Mouse (Mus musculus) hindlimb bud, embryonic 11.5 days (tissue): ENCODE measurements around the gene Gm20661.
A peak's percentile ranks its signal among the peaks of the same experiment; 100 is the strongest.
"Not testable (repeated sequence)": the region's sequence is repeated elsewhere in the genome, so short reads cannot be mapped to it uniquely, and the experiment has no call there.

Experiments used
- DNase-seq: peaks from one replicate; pipeline ENCODE4 v3.0.0-alpha.2; 2012; ENCODE audit warnings: low read depth, low spot score; ENCODE audit errors: extremely low spot score

The Gm20661 gene

DNA sequence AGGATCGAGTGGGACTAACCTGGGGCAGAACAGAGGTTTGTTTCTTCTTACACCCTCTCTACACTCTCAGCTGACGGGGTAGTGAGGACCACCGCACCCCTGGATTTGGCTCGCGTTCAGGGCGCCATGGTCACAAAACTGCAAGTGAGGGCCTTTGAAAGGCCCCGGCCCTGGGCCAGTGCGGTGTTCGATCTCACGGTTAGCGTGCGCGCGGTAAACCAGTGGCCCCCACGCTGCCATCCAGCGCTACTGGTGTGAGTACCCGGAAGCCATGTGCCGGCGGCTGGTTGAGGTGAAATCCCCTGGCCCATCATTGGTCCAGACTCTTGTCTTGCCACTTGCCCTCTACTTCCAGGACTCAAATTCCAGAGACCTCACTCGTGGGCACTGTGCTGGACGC is 12.7 kb downstream of the Gm20661 start:
- DNase-seq, result no peak

DNA sequence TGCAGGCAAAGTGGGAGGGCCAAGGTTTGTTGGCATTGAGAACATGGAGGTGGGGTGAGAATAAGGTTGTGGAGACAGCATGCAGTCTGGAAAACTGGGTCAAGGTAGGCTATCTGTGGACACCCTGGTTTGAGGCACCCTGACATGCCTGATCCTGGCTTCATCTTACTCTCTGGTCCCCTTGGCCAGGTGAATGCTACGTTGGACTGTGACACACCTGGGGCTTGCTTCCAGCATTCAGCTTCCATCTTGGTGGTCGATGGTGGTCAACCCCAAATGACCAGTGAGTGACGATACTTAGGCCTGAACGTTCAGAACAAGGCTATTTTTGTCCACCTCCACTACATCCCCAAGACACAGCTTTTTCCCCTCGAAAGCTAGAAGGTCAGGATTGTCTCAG is 13.2 kb downstream of the Gm20661 start, which contains the start of gene Gm20662:
TSS of gene Gm20662 (plus strand) at position 301 of the 400 bp plus-strand sequence.
- DNase-seq, result no peak

DNA sequence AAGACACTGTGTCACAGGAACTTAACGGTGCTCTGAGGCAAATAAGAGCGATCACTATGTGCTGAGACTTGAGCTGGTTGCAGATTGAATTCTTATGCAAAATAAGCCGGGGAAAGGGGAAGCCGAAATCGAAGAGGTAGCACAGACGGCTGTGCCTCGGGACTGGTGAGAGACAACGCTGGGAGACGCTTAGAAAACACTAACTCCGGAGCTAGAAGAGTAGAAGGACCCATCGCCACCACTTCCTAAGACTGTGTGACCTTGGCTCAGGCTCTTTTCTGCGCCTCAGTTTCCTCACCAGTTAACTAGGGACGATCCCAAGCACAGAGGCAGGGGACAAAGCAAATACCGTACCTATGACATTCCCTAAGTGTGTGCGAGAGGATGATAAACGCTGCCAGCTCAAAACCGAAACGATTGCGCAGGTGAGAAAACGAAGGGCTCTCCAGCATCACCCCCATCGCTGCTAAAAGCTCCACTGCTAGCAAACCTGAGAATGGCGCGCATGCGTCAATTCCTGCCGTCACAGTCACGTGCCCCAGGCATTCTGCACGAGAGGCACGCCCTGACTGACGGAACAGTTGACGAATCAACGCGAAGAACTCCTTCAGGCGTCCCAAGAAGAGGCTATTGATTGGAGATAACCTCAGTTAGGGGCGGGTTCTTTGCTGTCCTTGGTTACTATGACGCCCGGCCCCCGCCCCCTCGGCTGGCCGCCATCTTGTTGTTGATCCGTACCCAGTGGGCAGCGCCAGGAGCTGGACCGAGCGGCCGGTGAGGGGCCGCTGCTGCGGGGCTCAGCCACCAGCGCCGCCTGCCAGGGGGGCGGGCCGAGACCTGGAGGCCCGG is 19.3 kb downstream of the Gm20661 start, which contains the start of gene Ip6k1:
TSS of gene Ip6k1 (plus strand) at position 580 of the 849 bp plus-strand sequence.
- peak; percentile 100 for DNase-seq

DNA sequence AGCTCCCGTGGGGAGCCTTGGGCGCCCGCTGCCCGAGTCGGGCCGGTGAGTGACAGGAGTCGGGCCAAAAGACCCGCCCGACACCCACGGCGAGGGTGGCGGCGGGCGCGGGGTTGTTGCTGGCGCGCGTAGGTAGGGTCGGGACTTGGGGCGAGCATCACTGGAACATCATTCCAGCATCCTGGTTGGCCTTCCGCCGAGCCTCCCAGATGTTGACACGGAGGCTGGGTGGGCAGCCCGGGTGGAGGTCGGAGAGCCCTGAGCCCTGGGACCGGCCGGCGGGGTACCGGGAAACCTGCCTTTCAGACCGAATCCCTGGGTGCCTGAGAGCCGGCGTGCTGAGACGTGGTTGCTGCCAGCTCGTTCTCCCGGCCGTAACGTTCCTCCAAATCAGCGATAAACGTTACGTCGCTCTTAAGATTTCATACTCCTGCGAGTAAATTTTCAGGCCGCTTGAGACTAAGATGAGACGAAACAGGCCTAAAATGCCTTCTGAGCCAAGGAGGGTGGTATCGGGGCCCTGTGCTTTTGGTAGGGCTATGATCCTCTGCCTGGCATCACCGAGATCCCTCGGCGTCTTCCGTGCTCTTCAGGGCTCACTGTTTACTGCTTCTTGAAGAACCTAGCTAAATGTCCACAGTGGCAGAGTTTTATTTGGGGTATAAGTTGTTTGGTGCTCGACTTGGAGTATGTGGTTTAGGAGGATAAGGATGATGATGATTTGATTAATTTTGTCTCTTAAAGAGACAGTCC is 20.1 kb downstream of the Gm20661 start:
- no peak for DNase-seq

DNA sequence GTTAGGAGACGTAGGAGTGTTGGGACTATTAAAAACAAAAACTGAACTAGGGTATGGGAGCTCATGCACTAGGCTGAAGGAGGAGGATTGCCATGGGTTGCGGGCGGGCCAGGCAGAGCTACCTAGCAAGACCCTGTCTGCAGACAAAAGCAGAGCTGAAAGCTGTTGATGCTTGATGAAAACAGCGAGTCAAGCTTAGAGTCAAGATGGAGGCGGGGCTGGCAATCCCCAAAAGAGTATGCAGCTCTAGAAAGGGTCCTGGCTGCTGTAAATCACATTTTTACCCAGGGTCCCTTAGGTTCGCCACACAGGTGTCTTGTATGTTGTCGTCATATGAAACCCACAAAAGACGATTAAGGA is 20.7 kb downstream of the Gm20661 start:
- no peak for DNase-seq

DNA sequence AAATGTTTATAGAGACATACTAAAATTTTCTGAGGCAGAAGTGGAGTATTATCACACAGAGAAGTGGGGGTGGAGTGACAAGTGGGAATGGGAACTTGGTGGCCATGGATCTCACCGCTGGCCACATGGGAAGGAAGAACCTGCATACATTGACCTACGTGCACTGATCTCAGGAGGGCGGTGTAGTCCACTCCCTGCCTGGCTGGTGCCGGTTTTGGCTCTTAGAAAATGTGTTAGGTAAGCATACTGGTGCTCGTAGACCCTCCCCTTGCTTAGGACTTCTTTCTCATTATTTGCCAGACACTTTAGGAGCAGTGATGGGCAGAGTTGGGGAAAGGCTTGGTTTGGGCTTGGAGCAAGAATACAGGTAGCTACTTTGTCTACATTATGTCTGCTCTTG is 25.2 kb downstream of the Gm20661 start:
- no peak for DNase-seq

DNA sequence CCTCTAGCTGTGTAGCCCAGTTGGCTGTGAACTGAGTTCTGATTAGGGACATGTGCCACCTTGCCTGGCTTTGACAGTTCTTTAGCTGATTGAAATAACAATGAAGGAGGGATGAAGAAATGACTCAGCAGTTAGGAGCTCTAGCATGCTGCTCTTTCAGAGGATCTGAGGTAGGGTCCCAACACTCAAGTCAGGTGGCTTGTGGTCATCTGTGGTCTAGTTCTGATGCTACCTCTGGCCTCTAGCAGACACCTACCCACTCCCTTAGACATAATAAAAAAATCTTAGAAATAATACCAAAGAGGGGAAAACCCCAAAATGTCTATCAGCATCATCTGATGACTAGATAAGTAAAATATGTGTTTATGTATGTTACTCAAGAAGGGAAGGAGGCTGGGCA is 27.5 kb downstream of the Gm20661 start:
- no peak for DNase-seq

DNA sequence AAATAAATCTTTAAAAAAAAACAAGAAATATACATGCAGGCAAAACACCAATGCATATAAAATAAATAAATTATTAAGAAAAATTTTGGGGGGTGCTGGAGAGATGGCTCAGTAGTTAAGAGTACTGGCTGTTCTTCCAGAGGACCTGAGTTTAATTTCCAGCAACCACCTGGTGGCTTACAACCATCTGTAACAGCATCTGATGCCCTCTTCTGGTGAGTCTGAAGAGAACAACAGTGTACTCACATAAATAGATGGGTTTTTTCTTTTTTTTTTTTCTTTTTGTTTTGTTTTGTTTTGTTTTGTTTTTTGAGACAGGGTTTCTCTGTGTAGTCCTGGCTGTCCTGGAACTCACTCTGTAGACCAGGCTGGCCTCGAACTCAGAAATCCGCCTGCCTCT is 30.7 kb downstream of the Gm20661 start:
- DNase-seq, result not testable (repeated sequence)

DNA sequence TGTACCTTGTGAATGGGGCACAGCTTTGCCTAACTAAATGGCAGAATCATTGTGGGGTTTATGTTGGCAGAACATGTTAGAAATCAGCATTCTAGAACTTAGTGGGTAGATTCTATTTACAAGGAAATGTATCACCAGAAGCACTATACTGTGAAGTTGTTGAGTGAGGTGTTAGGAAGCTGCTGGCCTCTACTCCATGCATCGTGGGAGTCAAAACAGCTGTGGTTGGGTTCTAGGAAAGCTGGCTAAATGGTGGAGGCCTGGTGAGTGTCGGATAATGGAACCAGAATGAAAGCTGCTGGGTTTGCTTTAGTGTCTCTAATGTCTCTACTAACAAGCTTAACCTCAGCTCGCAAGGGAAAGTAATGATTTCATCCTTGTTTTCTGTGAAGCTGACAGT is 34.3 kb downstream of the Gm20661 start:
- no peak for DNase-seq

DNA sequence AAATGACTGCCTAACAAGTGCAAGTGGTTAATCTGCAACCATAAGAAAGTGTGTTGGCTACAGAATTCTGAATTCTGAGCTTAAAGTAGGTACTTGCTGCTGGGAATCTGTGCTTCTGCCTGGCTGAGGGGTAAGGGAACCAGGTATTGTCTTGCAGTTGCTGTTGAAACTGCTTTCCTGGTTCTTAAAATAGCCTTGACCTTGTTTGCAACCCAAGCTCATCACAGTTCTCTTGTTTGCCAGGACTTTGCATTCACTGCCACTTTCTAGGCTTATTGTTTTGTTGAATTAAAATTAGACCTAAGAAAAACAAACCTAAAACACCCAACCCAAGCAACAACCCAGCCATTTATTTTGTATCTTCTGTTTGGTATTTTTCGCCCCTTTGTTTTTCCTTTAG is 37.9 kb downstream of the Gm20661 start:
- DNase-seq, result no peak

DNA sequence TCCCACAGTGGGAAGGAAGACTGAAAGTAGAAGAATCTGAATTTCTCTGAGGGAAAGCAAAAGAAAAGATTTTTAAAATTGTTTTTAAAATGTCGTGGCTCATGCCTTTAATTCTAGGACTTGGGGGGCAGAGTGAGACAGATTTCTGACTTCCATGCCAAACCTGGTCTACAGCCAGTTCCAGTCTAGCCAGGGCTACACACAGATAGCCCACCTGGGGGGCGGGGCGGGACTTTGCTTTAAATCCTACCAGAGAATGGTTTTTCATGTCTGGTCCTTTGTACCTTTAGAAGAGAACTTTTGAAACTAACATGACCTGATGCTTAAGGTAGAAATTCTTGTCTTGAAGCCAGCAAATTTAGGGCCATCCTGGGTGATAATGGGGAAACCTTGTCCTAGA is 40.4 kb downstream of the Gm20661 start:
- no peak for DNase-seq

DNA sequence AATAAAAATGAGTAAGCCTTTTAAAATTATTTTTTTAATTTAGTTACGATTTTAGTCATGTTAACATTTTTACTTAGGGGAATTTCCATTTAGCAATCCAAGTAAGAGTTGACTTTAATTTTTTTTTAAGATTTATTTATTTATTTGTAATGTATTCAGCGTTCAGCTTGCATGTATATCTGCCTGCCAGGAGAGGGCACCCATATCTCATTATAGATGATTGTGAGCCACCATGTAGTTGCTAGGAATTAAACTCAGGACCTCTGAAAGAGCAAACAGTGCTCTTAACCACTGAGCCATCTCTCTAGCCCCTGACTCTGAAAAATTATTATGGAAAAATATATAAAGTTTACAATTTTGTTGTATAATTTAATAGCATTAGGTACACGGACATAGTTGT is 43.7 kb downstream of the Gm20661 start:
- no peak for DNase-seq

DNA sequence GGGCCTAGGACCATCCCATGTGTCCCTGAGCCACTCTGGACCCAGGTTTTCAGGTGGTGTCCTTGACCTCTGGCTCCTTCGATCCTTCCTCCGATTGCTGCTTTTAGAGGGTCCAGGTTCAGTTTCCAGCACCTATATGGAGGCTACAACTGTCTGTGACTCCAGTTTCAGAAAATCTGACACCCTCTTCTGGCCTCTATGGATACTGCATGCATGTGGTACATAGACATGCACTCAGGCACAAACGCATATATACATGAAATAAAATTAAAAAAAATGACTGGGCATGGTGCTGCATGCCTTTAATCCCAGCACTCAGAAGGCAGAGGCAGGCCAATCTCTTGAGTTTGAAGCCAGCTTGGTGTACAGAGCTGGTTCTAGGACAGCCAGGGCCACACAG is 45.0 kb downstream of the Gm20661 start:
- no peak for DNase-seq

DNA sequence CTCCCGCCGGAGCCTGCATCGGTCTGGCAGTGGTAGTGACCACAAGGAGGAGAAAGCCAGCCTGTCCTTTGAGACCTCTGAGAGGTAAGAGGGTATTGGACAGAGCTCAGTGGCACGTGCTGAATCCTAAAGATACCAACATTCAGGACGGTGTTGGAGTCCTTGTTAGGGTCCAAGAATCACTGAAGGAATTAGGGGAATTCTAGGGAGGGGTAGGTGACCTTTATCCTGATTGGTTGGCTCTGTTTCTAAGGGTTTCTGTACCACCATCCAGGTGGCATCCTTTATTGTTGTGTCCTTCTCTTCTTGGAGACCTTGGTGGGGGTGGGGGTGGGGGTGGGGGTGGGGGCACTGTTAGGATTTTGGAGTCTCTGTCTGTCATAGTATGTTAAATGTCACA is 49.3 kb downstream of the Gm20661 start:
- DNase-seq, result no peak

DNA sequence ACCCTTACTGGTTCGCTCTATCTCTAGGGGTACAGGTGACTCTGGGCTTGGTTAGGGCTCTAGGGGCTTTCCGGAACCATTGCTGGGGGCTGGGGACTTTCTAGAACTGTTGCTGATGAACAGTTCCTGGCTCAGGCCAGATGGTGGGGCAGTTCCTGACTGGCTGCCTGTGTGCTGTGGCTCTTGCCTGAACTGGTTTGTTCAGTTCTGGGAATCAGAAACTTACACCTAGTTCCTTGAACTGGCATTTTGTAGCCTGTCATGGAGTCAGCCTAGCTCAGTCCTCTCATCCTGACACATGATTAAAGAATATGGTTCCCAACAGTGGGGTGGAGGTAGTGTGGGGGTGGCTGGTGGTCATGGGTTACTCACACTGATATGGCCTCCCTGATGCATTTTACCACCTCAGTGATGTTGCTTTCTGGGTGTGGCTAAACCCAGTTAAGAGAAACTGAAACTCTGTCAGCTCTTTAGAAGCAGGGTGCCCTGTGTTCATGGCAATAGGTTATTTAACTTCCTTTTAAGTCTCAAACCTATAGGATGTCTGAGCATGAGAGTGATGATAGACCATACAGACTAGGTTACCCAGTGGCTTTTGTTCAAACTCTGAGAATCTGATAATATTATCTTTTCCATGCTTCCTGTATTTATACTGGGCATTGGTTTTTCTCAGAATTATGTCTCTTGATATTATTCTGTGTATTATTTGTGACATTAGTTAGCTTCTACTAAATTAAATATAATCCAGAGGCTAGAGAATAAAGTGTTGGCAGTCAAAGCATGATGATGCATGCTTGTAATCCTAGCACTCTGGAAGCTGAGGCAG is 52.7 kb downstream of the Gm20661 start:
- no peak for DNase-seq
